Mouse (Mus musculus): ENCODE results near the gene Gabarapl2. TPM values are rescaled to one million over a fixed set of nuclear protein-coding genes. Genes with fewer than 3 reads are reported as not detected.

Gabarapl2 gene
- polyA plus RNA-seq, 1 experiment from 2014 or later: 479 TPM

DNA sequence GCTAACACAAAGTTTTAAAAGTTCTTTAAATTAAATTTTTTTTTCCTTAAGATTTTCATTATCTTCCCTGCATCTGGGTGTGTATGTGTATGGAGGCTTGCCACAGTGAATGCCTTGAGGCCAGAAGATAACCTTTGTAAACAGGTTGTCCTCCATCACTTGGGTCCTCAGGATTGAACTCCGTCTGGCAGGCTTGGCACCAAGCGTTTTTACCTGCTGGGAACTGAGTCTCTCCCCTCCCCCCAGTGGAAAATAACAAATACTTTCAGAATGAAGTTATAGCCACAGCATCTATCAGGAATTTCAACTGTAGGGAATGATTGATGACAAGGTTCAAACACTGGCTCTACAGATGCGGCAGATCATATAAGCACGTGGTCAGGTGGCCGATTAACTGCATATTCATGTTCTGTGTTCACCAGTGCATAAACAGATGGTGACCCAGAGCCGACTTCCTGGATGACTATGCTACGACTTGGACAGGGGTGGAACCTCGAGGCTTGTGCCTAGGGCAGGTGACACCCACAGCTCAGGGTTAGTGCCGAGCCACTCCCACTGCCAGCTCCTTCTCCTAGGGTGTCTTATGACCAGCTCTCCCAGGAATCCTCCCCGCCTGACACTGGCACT, 874 bp upstream of the Gabarapl2 start:
- peak overlapping the region; percentile 51 for H3K9ac ChIP-seq (replicated peaks)
- H3K27ac ChIP-seq (replicated peaks): peak overlapping the region; percentile 82
- ATAC-seq (ENCODE audit: low FRiP score): peak; percentile 59
- H3K4me2 ChIP-seq: peak overlapping the region; percentile 72
- H3K9me3 ChIP-seq (replicated peaks): no peaks in the 10 kb centered on the region
- H3K4me3 ChIP-seq (replicated peaks): peak overlapping the region; percentile 80
- H3K4me1 ChIP-seq: peaks cover 21% of the 10 kb centered on the region
- 8% methylated on average over 10 of the region's 10 CpGs for WGBS
- no peaks in the 10 kb centered on the region for H3K27me3 ChIP-seq (replicated peaks)
- H3K36me3 ChIP-seq: peaks cover 16% of the 10 kb centered on the region

DNA sequence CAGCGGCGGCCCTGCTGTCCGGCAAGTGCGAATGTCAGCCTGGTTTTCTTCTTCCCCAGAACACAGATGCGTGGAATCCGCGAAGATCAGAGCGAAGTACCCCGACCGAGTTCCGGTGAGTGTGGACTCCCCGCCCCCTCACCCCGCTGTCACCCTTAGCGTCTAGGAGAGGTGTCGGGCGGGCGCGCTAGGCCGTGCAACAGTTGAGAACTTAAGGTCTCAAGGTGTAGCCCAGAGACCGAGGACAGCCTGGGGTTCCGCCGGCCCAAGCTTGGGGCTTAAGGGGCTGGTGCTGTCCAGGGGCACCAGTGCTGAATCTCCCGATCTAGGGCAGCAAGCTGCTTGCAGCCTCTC, 575 bp downstream of the Gabarapl2 start:
- H3K4me1 ChIP-seq: peaks cover 21% of the 10 kb centered on the region
- WGBS: under 1% methylated on average over 23 of the region's 23 CpGs
- peak overlapping the region; percentile 78 for H3K27ac ChIP-seq (replicated peaks)
- H3K27me3 ChIP-seq (replicated peaks): no peaks in the 10 kb centered on the region
- no peaks in the 10 kb centered on the region for H3K9me3 ChIP-seq (replicated peaks)
- peak overlapping the region; percentile 72 for H3K4me2 ChIP-seq
- H3K4me3 ChIP-seq (replicated peaks): peak overlapping the region; percentile 80
- ATAC-seq (ENCODE audit: low FRiP score): peak; percentile 34; the same call in 1 of the 2 replicates
- H3K9ac ChIP-seq (replicated peaks): peak overlapping the region; percentile 88
- peaks cover 30% of the 10 kb centered on the region for H3K36me3 ChIP-seq

DNA sequence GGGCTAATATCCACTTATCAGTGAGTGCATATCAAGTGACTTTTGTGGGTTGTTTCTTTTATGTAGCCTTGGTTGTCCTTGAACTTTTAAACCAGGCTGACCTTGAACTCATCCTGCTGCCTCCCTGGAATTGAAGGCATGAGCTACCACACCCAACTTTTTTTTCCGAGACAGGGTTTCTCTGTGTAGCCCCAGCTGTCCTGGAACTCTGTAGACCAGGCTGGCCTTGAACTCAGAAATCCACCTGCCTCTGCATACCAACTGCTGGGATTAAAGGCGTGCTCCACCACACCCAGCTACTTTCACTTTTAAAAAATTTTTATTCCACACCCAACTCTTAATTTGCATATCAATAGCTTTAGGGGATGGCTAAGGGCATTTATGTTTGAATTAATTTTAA, 3.0 kb downstream of the Gabarapl2 start:
- no peaks in the 10 kb centered on the region for H3K9me3 ChIP-seq (replicated peaks)
- no peak overlapping the region for H3K27ac ChIP-seq (replicated peaks)
- no peak for ATAC-seq (ENCODE audit: low FRiP score)
- H3K27me3 ChIP-seq (replicated peaks): no peaks in the 10 kb centered on the region
- WGBS: 85% methylated on average over 2 of the region's 2 CpGs
- H3K4me3 ChIP-seq (replicated peaks): no peak overlapping the region
- H3K4me2 ChIP-seq: no peak overlapping the region
- H3K4me1 ChIP-seq: peaks cover 21% of the 10 kb centered on the region
- H3K9ac ChIP-seq (replicated peaks): no peak overlapping the region
- peaks cover 50% of the 10 kb centered on the region for H3K36me3 ChIP-seq

DNA sequence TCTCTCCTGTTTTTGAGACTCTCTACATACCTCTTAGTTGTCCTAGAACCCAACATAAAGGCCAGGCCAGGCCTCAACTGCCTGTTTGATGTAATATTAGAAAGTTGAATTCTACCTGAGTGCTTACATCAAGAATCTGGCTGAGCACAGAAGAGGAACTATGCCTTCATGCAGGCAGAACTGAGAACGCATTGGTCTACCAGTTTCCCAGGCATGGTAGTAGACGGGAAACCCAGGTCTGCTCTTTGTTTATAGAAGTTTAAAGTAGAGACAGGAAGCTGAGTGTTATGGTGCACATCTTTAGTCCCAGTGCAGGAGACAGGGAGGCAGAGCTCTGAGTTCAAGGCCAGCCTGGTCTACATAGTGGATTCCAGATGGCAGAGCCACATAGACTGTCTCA, 6.6 kb downstream of the Gabarapl2 start:
- Histone ChIP-seq H3K9me3 (replicated peaks) (no peaks in the 10 kb centered on the region), H3K4me3 (replicated peaks) (no peak overlapping the region), H3K4me1 (peaks cover 1% of the 10 kb centered on the region), H3K27me3 (replicated peaks) (no peaks in the 10 kb centered on the region), H3K36me3 (peaks cover 68% of the 10 kb centered on the region), H3K4me2 (no peak overlapping the region), H3K27ac (replicated peaks) (no peak overlapping the region), H3K9ac (replicated peaks) (no peak overlapping the region)
- 96% methylated on average over 2 of the region's 2 CpGs for WGBS
- ATAC-seq (ENCODE audit: low FRiP score): no peak

DNA sequence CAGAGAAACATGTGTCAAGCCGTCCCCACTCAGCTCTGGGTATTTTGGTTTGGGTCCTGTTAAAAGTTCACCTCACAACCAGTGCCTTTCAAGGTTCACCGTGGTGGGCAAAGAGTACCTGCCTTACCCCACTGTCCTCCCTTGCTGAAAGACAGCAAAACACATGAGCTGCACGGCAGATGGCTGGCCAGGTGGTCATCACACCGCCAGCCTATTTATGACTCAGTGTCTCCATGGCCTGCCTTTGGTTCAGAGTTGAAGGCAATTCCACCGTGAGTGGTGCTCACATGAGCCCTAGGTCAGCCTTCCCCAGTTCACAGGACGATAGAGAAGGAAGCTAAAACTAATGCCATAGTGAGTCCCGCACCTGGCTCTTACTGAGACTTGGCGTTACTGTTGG, 7.5 kb downstream of the Gabarapl2 start:
- no peak overlapping the region for H3K4me2 ChIP-seq
- WGBS: 93% methylated on average over 8 of the region's 8 CpGs
- no peak overlapping the region for H3K27ac ChIP-seq (replicated peaks)
- peaks cover 71% of the 10 kb centered on the region for H3K36me3 ChIP-seq
- H3K4me3 ChIP-seq (replicated peaks): no peak overlapping the region
- H3K4me1 ChIP-seq: no peaks in the 10 kb centered on the region
- no peaks in the 10 kb centered on the region for H3K9me3 ChIP-seq (replicated peaks)
- no peaks in the 10 kb centered on the region for H3K27me3 ChIP-seq (replicated peaks)
- H3K9ac ChIP-seq (replicated peaks): no peak overlapping the region
- no peak for ATAC-seq (ENCODE audit: low FRiP score)

DNA sequence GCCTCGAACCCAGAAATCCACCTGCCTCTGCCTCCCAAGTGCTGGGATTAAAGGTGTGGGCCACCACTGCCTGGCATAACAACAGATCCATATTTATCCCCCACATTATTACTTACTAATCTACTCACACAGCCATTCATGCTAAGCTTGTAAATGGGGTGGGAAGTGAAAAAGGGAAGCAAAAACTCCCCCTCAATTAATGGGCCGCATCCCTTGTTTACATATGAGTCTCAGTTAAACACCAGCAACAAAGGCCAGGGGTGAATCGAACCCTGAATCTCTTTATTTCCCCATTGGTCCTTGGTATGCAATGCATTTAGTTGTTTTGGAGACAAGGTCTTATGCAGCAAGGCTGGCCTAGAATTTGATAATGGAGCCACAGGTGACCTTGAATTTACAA, 10.3 kb downstream of the Gabarapl2 start:
- Histone ChIP-seq H3K4me2 (no peak overlapping the region), H3K4me3 (replicated peaks) (no peak overlapping the region), H3K4me1 (no peaks in the 10 kb centered on the region), H3K27me3 (replicated peaks) (no peaks in the 10 kb centered on the region), H3K27ac (replicated peaks) (no peak overlapping the region), H3K9ac (replicated peaks) (no peak overlapping the region), H3K9me3 (replicated peaks) (no peaks in the 10 kb centered on the region), H3K36me3 (peaks cover 68% of the 10 kb centered on the region)
- WGBS: 93% methylated on average over 3 of the region's 3 CpGs
- ATAC-seq (ENCODE audit: low FRiP score): no peak

DNA sequence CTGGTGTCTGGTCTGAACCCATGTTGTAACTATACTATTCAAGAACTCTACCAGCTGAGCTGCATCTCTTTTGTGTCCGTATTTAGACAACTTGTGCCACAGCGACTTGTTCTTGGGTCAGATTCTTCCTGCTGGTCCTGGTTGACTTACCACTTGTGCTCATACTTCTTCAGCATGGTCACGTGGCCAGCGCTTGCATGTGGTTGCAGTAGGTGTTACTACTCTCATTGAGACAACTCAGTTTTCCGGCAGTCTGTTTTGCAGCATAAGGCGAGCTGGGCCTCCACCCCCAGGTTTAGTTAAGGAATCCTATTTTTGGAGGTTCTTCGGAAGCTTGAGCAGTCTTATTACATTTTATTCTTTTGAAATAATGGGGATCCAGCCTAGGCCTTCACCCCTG, 10.8 kb downstream of the Gabarapl2 start:
- Histone ChIP-seq H3K4me1 (no peaks in the 10 kb centered on the region), H3K9me3 (replicated peaks) (no peaks in the 10 kb centered on the region), H3K4me3 (replicated peaks) (no peak overlapping the region), H3K4me2 (no peak overlapping the region), H3K9ac (replicated peaks) (no peak overlapping the region), H3K27me3 (replicated peaks) (no peaks in the 10 kb centered on the region), H3K27ac (replicated peaks) (no peak overlapping the region), H3K36me3 (peaks cover 65% of the 10 kb centered on the region)
- 95% methylated on average over 7 of the region's 7 CpGs for WGBS
- no peak for ATAC-seq (ENCODE audit: low FRiP score)

DNA sequence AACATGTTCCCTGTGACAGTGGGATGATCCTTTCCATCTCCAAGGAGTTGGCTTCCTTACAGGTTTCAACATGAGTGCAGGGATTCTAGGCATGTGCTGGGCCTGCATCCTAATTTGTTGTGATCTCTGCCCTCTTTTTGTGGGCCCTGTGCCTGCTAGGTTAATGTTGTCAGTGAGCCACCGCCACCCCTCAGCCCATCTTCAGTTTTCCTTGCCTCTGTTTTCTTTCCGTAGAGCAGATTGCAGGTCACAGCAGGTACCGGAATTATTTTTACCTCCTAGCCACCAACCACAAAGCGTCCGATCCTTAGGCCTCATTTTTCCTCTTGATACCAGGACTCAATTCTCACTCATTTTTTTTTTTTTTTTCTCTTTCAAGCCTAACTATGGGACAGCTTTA, 11.4 kb downstream of the Gabarapl2 start:
- H3K4me3 ChIP-seq (replicated peaks): no peak overlapping the region
- no peak for ATAC-seq (ENCODE audit: low FRiP score)
- no peaks in the 10 kb centered on the region for H3K9me3 ChIP-seq (replicated peaks)
- no peaks in the 10 kb centered on the region for H3K4me1 ChIP-seq
- H3K27ac ChIP-seq (replicated peaks): no peak overlapping the region
- no peak overlapping the region for H3K4me2 ChIP-seq
- WGBS: 93% methylated on average over 5 of the region's 5 CpGs
- H3K9ac ChIP-seq (replicated peaks): no peak overlapping the region
- H3K36me3 ChIP-seq: peaks cover 65% of the 10 kb centered on the region
- no peaks in the 10 kb centered on the region for H3K27me3 ChIP-seq (replicated peaks)

DNA sequence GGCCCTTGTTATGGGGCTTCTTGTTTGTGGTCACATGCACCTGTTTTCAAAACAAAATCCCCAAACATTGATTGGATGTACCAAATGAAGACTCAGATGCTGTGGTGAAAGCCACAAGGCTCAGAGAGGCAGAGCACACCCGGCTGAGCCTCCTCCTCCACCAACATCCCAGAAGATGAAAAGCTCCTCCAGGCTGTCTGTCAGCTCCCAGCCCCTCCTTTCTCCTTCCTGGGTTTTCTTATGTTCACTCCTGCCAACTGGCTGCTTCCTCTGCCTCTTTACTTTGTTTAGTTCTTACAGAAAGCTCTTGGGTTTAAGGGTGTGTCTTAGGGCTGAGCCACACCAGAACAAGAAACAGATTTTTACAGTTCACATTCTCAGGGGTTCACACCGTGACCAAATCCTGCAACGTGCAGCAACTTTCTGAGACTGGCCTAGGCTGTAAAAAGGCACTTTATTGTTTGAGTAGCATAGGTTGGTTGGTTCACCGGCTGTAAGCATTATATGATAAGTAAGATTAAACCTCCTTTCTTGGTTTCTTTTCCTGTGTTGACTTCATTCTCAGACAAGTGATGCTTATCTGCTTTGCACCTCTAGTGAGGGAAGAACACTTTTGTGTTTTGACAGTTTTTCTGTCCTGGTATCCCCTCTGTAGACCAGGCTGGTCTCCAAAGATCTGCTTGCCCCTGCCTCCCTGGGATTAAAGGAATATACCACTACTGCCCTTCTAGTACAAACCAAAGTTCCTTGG, 14.5 kb downstream of the Gabarapl2 start:
- Histone ChIP-seq H3K4me2 (no peak overlapping the region), H3K27me3 (replicated peaks) (no peaks in the 10 kb centered on the region), H3K4me1 (no peaks in the 10 kb centered on the region), H3K4me3 (replicated peaks) (no peak overlapping the region), H3K9ac (replicated peaks) (no peak overlapping the region), H3K36me3 (peaks cover 57% of the 10 kb centered on the region), H3K9me3 (replicated peaks) (no peaks in the 10 kb centered on the region), H3K27ac (replicated peaks) (no peak overlapping the region)
- 88% methylated on average over 4 of the region's 4 CpGs for WGBS
- ATAC-seq (ENCODE audit: low FRiP score): no peak

DNA sequence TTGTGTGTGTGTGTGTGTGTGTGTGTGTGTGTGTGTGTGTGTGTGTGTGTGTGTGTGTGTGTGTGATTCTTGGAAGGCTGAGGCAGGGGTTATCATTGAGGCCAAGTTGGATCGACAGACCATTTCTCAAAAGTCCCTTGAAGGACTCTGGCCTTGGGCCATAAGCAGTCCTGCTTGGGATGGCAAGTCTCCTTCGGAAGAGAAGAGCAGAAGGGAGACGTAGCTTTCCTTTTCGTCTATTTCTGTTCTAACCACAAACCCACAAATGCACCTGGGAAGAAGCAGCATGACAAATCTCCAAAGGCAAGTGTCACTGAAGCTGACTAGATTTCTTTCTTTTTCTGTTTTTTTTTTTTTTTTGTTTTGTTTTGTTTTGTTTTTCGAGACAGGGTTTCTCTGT, 15.4 kb downstream of the Gabarapl2 start:
- H3K9ac ChIP-seq (replicated peaks): no peak overlapping the region
- no peaks in the 10 kb centered on the region for H3K9me3 ChIP-seq (replicated peaks)
- 93% methylated on average over 5 of the region's 5 CpGs for WGBS
- no peak overlapping the region for H3K4me3 ChIP-seq (replicated peaks)
- H3K4me2 ChIP-seq: no peak overlapping the region
- ATAC-seq (ENCODE audit: low FRiP score): no peak
- H3K27me3 ChIP-seq (replicated peaks): no peaks in the 10 kb centered on the region
- H3K4me1 ChIP-seq: no peaks in the 10 kb centered on the region
- H3K36me3 ChIP-seq: peaks cover 56% of the 10 kb centered on the region
- no peak overlapping the region for H3K27ac ChIP-seq (replicated peaks)

DNA sequence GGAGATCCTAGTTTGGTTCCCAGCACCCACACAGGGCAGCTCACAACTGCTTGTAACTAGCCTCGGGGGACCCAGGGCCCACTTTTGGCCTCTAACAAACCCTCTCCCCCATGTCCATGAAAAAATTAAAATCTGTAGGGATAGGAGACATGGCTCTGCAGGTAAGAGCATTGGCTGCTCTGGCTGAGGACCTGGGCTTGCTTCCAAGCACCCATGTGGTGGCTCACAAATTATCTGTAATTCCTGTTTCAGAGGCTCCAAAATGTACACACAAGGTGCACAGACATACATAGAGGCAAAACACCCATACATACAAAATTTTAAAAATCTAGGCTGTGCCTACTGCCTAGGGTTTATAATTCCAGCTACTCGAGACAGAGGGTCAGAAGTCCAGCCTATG, 16.7 kb downstream of the Gabarapl2 start:
- no peaks in the 10 kb centered on the region for H3K4me1 ChIP-seq
- H3K27ac ChIP-seq (replicated peaks): no peak overlapping the region
- peaks cover 49% of the 10 kb centered on the region for H3K36me3 ChIP-seq
- no peak for ATAC-seq (ENCODE audit: low FRiP score)
- 99% methylated on average over 2 of the region's 2 CpGs for WGBS
- no peaks in the 10 kb centered on the region for H3K9me3 ChIP-seq (replicated peaks)
- H3K9ac ChIP-seq (replicated peaks): no peak overlapping the region
- H3K27me3 ChIP-seq (replicated peaks): no peaks in the 10 kb centered on the region
- no peak overlapping the region for H3K4me3 ChIP-seq (replicated peaks)
- H3K4me2 ChIP-seq: no peak overlapping the region

DNA sequence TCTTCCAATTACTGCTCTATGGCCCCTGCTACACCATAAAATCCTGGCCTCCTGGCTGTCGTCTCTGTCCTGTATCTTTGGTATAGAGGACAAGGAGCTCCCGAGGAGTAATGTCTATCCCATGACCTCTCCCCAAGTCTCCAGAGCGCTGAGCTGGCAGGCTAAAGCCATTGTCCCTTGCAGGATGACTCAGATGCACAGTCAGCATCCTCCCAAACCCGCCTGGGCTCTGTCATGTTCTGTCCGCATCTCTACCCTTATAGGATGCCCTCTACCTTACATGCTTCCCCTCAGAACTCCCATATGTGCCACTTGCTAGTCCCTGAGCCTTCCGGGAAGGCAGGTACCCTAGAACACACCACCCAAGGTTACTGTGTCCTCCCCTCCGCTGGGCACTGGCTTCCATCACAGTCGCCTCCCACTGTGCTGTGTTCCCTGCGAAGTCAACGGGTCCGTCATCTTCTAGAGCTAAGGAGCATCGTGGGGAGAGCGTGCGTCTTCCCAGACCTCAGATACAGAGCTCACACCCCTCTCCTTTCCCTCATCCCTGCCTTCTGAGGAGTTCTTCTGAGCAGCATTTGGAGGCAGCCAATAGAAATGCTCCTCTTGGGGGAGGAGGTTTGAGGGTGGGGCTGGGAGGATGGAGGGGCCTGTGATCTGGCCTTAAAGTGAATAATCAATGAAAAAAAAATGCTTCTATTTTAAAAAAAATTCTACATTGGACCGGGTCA, 20.3 kb downstream of the Gabarapl2 start:
- no peak overlapping the region for H3K9ac ChIP-seq (replicated peaks)
- H3K36me3 ChIP-seq: peaks cover 21% of the 10 kb centered on the region
- H3K4me1 ChIP-seq: no peaks in the 10 kb centered on the region
- no peak overlapping the region for H3K27ac ChIP-seq (replicated peaks)
- WGBS: 71% methylated on average over 15 of the region's 15 CpGs
- H3K9me3 ChIP-seq (replicated peaks): no peaks in the 10 kb centered on the region
- no peak overlapping the region for H3K4me2 ChIP-seq
- H3K4me3 ChIP-seq (replicated peaks): no peak overlapping the region
- H3K27me3 ChIP-seq (replicated peaks): no peaks in the 10 kb centered on the region
- no peak for ATAC-seq (ENCODE audit: low FRiP score)

Measured in neural tube, embryonic 15.5 days (tissue).